Mouse (Mus musculus) intestine, embryonic 16.5 days (tissue): ENCODE measurements around the gene Zfp715. TPM values are rescaled to one million over a fixed set of nuclear protein-coding genes. Genes with fewer than 3 reads are reported as not detected.

Experiments
- ATAC-seq: fragments of 200-750 bp; cut with Nextera tagmentation; 2 replicates; pipeline ENCODE4 v1.8.0; 2017; ENCODE audit warnings: moderate TSS enrichment, moderate library complexity
- H3K27ac ChIP-seq: fragments of 300-500 bp; sonication (generic); 2 replicates; pipeline ENCODE4 v1.5.1; 2014; ENCODE audit warnings: mild to moderate bottlenecking, low read length
- H3K27me3 ChIP-seq: fragments of 300-500 bp; sonication (generic); replicated peaks from 2 replicates; pipeline ENCODE4 v1.6.1; 2014; ENCODE audit warnings: low read length, control low read depth, mixed read lengths; ENCODE audit not compliant: control insufficient read depth, insufficient read depth
- H3K36me3 ChIP-seq: fragments of 300-500 bp; sonication (generic); 2 replicates; pipeline ENCODE4 v1.6.1; 2014; ENCODE audit warnings: low read length, control low read depth; ENCODE audit not compliant: control insufficient read depth, insufficient read depth
- H3K4me1 ChIP-seq: fragments of 300-500 bp; sonication (generic); 2 replicates; pipeline ENCODE4 v1.6.1; 2014; ENCODE audit warnings: low read length, control low read depth, mixed read lengths; ENCODE audit not compliant: control insufficient read depth, insufficient read depth
- H3K4me2 ChIP-seq: fragments of 300-500 bp; sonication (generic); 2 replicates; pipeline ENCODE4 v1.6.1; 2014; ENCODE audit warnings: low read depth, low read length, control low read depth
- H3K4me3 ChIP-seq: fragments of 300-500 bp; sonication (generic); 2 replicates; pipeline ENCODE4 v1.5.1; 2014; ENCODE audit warnings: mild to moderate bottlenecking, low read length
- H3K9ac ChIP-seq: fragments of 300-500 bp; sonication (generic); 2 replicates; pipeline ENCODE4 v1.6.1; 2014; ENCODE audit warnings: low read depth, low read length
- H3K9me3 ChIP-seq: fragments of 300-500 bp; sonication (generic); 2 replicates; pipeline ENCODE4 v1.6.1; 2016; ENCODE audit warnings: low read length, control low read depth; ENCODE audit not compliant: control insufficient read depth
- WGBS: fragments of 180-500 bp; shearing (Covaris S2); extraction: QIAGEN DNeasy Blood & Tissue Kit; methylation state at CpG from one replicate; pipeline ENCODE4 v1.1.7; 2014; 5-methylcytosine and 5-hydroxymethylcytosine counted together
- polyA plus RNA-seq: library from polyadenylated mRNA; unstranded; fragments of >200 nt; fragmentation: Nextera tagmentation; extraction: Ambion mirVana; gene quantifications from 2 replicates; pipeline ENCODE4 v1.2.1, GENCODE M21; 2015

Gene Zfp715
- polyA plus RNA-seq, 1 experiment from 2014 or later, result 8.2 TPM

GRCm38 (mm10) chr7:43346571-43346970, 33.5 kb upstream of the Zfp715 start:
- no peak for ATAC-seq
- no peak overlapping the region for H3K4me3 ChIP-seq
- no peaks in the 10 kb centered on the region for H3K36me3 ChIP-seq
- no peak overlapping the region for H3K4me2 ChIP-seq
- H3K4me1 ChIP-seq, result no peaks in the 10 kb centered on the region
- no peaks in the 10 kb centered on the region for H3K27me3 ChIP-seq
- WGBS, result 64% methylated on average over 1 of the region's 1 CpGs
- H3K9ac ChIP-seq, result no peak overlapping the region
- no peaks in the 10 kb centered on the region for H3K9me3 ChIP-seq
- H3K27ac ChIP-seq, result no peak overlapping the region

DNA sequence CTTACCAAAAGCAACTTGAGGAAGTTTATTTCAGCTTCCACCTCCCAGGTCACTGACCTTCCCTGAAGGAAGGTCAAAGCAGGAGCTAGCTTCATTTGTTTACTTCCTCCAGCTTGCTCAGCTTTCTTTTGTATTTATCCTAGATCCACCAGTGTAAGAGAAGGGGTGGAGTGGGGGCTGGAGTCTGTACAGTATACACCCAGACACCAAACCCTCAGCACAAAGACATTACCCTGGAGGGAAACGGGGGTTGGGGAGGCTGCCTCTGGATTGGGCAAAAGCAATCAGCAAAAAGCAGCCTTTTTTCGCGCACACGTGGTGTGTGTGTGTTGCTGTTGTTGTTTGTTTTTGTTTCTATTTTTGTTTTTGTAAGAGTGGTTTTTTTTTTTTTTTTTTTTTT, 33.1 kb upstream of the Zfp715 start:
- H3K4me3 ChIP-seq, result no peak overlapping the region
- no peaks in the 10 kb centered on the region for H3K36me3 ChIP-seq
- no peaks in the 10 kb centered on the region for H3K27me3 ChIP-seq
- H3K4me1 ChIP-seq, result no peaks in the 10 kb centered on the region
- ATAC-seq, result no peak
- H3K9ac ChIP-seq, result no peak overlapping the region
- no peak overlapping the region for H3K4me2 ChIP-seq
- H3K27ac ChIP-seq, result no peak overlapping the region
- no peaks in the 10 kb centered on the region for H3K9me3 ChIP-seq
- 60% methylated on average over 4 of the region's 4 CpGs for WGBS

DNA sequence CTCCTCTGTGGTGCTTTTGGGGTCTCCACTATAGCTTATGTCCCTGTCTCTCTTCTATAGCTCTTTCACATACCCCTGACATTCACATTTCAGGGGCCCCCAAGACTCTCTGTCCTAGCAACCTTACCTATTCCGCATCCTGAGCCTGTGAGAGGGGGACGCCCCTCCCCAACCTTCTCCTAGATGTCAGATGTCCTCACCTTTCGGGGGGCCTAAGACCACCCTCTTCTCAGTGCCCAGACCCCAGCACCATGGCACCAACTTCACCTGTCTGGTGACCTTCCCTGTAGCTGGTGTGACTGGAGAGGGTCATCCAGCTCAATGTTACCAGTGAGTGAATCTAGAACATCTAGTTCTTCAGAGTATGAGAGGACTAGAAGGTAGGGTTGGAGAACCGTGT, 31.4 kb upstream of the Zfp715 start:
- H3K4me2 ChIP-seq, result no peak overlapping the region
- H3K36me3 ChIP-seq, result no peaks in the 10 kb centered on the region
- 80% methylated on average over 4 of the region's 4 CpGs for WGBS
- H3K27me3 ChIP-seq, result no peaks in the 10 kb centered on the region
- no peaks in the 10 kb centered on the region for H3K9me3 ChIP-seq
- H3K4me3 ChIP-seq, result no peak overlapping the region
- no peak overlapping the region for H3K27ac ChIP-seq
- H3K4me1 ChIP-seq, result no peaks in the 10 kb centered on the region
- ATAC-seq, result no peak
- H3K9ac ChIP-seq, result no peak overlapping the region

DNA sequence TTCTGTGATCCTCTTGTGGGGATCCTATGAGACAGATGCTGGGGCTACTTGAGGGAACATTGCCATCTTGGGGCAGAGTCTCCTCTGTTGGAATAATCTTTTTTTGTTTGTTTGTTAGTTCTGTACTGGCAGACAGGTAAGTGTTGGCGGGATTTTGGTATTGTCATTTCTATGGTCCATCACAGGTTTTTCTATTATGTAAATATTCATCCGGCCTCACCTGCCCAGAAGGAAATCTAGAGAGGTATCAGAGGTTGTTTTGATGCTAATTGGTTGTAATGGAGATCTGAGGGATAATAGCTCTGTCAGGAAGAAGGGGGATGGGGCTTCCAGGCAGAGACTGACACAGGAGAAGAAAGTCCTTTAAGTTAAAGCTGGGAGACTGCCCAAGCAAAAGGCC, 30.9 kb upstream of the Zfp715 start:
- no peak overlapping the region for H3K4me3 ChIP-seq
- no peak overlapping the region for H3K27ac ChIP-seq
- H3K4me2 ChIP-seq, result no peak overlapping the region
- no peaks in the 10 kb centered on the region for H3K27me3 ChIP-seq
- WGBS, result 59% methylated on average over 2 of the region's 2 CpGs
- no peaks in the 10 kb centered on the region for H3K9me3 ChIP-seq
- ATAC-seq, result no peak
- H3K36me3 ChIP-seq, result no peaks in the 10 kb centered on the region
- H3K4me1 ChIP-seq, result no peaks in the 10 kb centered on the region
- H3K9ac ChIP-seq, result no peak overlapping the region

DNA sequence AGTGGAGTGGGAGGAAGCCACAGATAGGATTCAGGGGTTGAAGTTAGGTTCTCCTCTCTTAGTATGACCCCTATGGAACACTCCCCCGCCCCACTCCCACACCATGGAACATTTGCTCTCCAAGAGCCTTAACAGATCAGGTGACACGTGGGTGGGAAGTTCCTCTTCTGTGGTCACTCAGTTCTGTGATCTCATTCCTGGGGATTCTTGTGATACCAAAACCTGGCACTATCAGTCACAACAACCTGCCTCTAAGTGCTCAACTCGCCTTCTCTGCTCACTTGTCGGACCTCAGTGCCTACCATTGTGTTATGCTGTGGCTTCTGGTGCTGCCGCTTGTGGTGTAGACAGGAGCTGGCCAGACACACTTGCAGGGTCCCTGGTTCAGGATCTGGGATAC, 30.1 kb upstream of the Zfp715 start:
- no peaks in the 10 kb centered on the region for H3K27me3 ChIP-seq
- ATAC-seq, result no peak
- 75% methylated on average over 5 of the region's 5 CpGs for WGBS
- no peak overlapping the region for H3K4me2 ChIP-seq
- H3K4me1 ChIP-seq, result no peaks in the 10 kb centered on the region
- no peak overlapping the region for H3K4me3 ChIP-seq
- no peaks in the 10 kb centered on the region for H3K9me3 ChIP-seq
- no peak overlapping the region for H3K9ac ChIP-seq
- no peak overlapping the region for H3K27ac ChIP-seq
- H3K36me3 ChIP-seq, result no peaks in the 10 kb centered on the region

- Histone ChIP-seq H3K4me3 (no peak overlapping the region), H3K36me3 (no peaks in the 10 kb centered on the region), H3K9ac (no peak overlapping the region), H3K27ac (no peak overlapping the region), H3K27me3 (no peaks in the 10 kb centered on the region), H3K4me2 (no peak overlapping the region), H3K9me3 (no peaks in the 10 kb centered on the region), H3K4me1 (no peaks in the 10 kb centered on the region)
- WGBS, result 80% methylated on average over 4 of the region's 4 CpGs
- ATAC-seq, result no peak
Observed at GRCm38 (mm10) chr7:43340771-43341170, 27.7 kb upstream of the Zfp715 start.

- H3K9ac ChIP-seq, result no peak overlapping the region
- H3K27ac ChIP-seq, result no peak overlapping the region
- no peak for ATAC-seq
- H3K4me3 ChIP-seq, result no peak overlapping the region
- no peaks in the 10 kb centered on the region for H3K4me1 ChIP-seq
- H3K9me3 ChIP-seq, result no peaks in the 10 kb centered on the region
- H3K4me2 ChIP-seq, result no peak overlapping the region
- no peaks in the 10 kb centered on the region for H3K27me3 ChIP-seq
- H3K36me3 ChIP-seq, result no peaks in the 10 kb centered on the region
- WGBS, result 53% methylated on average over 2 of the region's 2 CpGs
Observed at GRCm38 (mm10) chr7:43333899-43334298, 20.8 kb upstream of the Zfp715 start.

DNA sequence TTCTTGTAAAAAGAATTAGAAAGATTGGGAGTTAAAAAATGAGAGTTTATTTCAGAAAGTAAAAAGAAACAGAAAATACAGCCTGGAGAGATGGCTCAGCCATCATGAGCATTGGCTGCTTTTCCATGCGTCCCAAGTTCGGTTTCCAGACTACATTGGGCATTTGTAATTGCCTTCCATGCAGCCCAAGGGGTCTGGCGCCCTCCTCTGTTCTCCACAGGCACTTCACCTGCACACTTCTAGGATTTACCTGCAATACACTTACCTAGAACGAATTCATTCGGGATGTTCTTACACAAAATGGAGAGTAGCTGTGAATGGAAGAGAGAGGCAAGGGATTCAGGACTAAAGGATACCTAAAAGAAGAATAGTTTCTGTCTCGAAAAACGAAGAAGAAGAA, 20.1 kb upstream of the Zfp715 start:
- 45% methylated on average over 5 of the region's 7 CpGs for WGBS
- Histone ChIP-seq H3K27ac (no peak overlapping the region), H3K4me2 (no peak overlapping the region), H3K27me3 (no peaks in the 10 kb centered on the region), H3K9ac (no peak overlapping the region), H3K4me1 (no peaks in the 10 kb centered on the region), H3K4me3 (no peak overlapping the region), H3K36me3 (no peaks in the 10 kb centered on the region), H3K9me3 (no peaks in the 10 kb centered on the region)
- no peak for ATAC-seq

DNA sequence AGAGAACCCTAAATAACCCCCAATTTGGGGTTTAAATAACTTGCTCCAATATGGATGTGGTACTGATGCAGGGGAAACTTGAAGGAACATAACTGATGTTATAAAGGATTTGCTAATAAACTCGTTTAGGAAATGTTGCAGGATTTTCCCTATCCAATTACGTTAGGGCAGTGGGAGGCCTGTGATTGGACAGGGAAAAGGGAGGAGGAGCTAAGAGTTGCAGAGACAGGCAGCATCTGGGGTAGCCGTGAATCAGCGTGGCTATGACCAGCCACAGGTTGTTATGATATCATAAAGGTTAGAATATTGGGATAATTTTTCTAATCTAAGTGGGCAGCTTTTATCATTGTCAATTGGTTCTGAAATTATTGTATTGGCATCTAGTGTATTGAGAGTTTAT, 15.0 kb upstream of the Zfp715 start:
- no peaks in the 10 kb centered on the region for H3K9me3 ChIP-seq
- H3K4me2 ChIP-seq, result no peak overlapping the region
- no peaks in the 10 kb centered on the region for H3K4me1 ChIP-seq
- no peak for ATAC-seq
- 64% methylated on average over 4 of the region's 4 CpGs for WGBS
- no peaks in the 10 kb centered on the region for H3K27me3 ChIP-seq
- H3K36me3 ChIP-seq, result no peaks in the 10 kb centered on the region
- H3K27ac ChIP-seq, result no peak overlapping the region
- no peak overlapping the region for H3K9ac ChIP-seq
- no peak overlapping the region for H3K4me3 ChIP-seq

DNA sequence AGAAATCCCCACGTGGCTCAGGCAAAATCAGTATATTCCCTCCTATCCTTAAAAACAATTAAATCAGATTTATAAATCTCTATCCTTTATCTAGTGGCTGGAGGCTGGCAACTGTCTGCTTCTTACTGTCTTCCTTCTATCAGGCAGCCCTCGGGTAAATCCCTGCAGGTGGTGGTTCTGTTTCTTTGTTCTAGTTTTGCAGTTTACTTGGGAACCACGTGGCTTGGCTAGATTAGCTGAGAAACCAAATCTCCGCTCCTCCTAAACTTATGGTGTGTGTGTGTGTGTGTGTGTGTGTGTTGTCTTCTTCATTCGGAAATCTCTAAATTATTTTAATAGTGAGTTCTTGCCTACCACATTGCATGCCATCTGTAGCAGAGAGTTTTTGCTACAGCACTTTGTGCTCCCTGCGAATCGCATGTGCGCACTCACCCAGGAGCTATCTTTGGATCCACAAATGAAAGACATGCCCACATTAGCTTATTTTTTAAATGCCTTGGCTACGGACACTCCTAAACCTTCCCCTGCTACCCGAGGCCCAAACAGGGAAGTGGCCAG, 13.2 kb upstream of the Zfp715 start:
- Histone ChIP-seq H3K4me2 (no peak overlapping the region), H3K27me3 (no peaks in the 10 kb centered on the region), H3K9me3 (no peaks in the 10 kb centered on the region), H3K4me3 (no peak overlapping the region), H3K36me3 (no peaks in the 10 kb centered on the region), H3K4me1 (no peaks in the 10 kb centered on the region), H3K9ac (no peak overlapping the region), H3K27ac (no peak overlapping the region)
- ATAC-seq, result no peak
- WGBS, result 56% methylated on average over 10 of the region's 10 CpGs
